Mouse (Mus musculus) C2C12 (cell line): ENCODE data around the gene Gipc2. TPM values are rescaled to one million over a fixed set of nuclear protein-coding genes. Genes with fewer than 3 reads are reported as not detected.
"Not testable (repeated sequence)": the region's sequence is repeated elsewhere in the genome, so short reads cannot be mapped to it uniquely, and the experiment has no call there.

Experiments used
- H3K27me3 ChIP-seq: one replicate; pipeline ENCODE4 v1.6.1; 2011; ENCODE audit not compliant: control insufficient read depth, insufficient read depth, insufficient read length
- H3K36me3 ChIP-seq: one replicate; pipeline ENCODE4 v1.6.1; 2011; ENCODE audit not compliant: control insufficient read depth, insufficient read depth
- H3K4me3 ChIP-seq: one replicate; pipeline ENCODE4 v1.5.1; 2011; ENCODE audit warnings: mild to moderate bottlenecking, control low read depth; ENCODE audit not compliant: poor library complexity, insufficient read depth, severe bottlenecking
- H3K79me2 ChIP-seq: one replicate; pipeline ENCODE4 v1.6.1; 2011; ENCODE audit not compliant: control insufficient read depth, insufficient read depth
- H3K79me3 ChIP-seq: one replicate; pipeline ENCODE4 v1.6.1; 2011; ENCODE audit warnings: low read depth, control low read depth
- H3ac ChIP-seq: one replicate; pipeline ENCODE3; 2011; ENCODE audit warnings: low read depth; ENCODE audit not compliant: control insufficient read depth, insufficient read length
- CEBPB ChIP-seq: IDR thresholded peaks from one replicate; pipeline ENCODE4 v1.6.1; 2011; ENCODE audit warnings: low read depth, mild to moderate bottlenecking, control low read depth, moderate library complexity
- CTCF ChIP-seq: IDR thresholded peaks from one replicate; pipeline ENCODE4 v1.5.1; 2011; ENCODE audit not compliant: control insufficient read depth, insufficient read depth, insufficient read length
- FOSL1 ChIP-seq: IDR thresholded peaks from one replicate; pipeline ENCODE4 v1.8.0; 2011; ENCODE audit warnings: mild to moderate bottlenecking, low read length; ENCODE audit not compliant: poor library complexity, insufficient read depth, severe bottlenecking
- MAX ChIP-seq: IDR thresholded peaks from one replicate; pipeline ENCODE4 v1.6.1; 2011; ENCODE audit warnings: mild to moderate bottlenecking, control low read depth
- MYOD1 ChIP-seq: IDR thresholded peaks from one replicate; pipeline ENCODE4 v1.6.1; 2011; ENCODE audit warnings: low read depth; ENCODE audit not compliant: control insufficient read depth, insufficient read length
- MYOG ChIP-seq: IDR thresholded peaks from one replicate; pipeline ENCODE4 v1.6.1; 2011; ENCODE audit not compliant: control insufficient read depth, insufficient read length; ENCODE audit errors: extremely low read depth
- USF1 ChIP-seq: IDR thresholded peaks from one replicate; pipeline ENCODE4 v1.6.1; 2011; ENCODE audit warnings: low read depth, mild to moderate bottlenecking, control low read depth, moderate library complexity
- polyA plus RNA-seq: library from polyadenylated mRNA; unstranded; fragments of >200 nt; fragmentation: generic; extraction: Trizol; gene quantifications from one replicate; pipeline ENCODE4 v1.2.1, GENCODE M21; 2012; ENCODE audit warnings: missing spikeins

Gene Gipc2
- polyA plus RNA-seq, 1 experiment: 1.2 TPM

GRCm38 (mm10) chr3:152149863-152150262, 16.2 kb downstream of the Gipc2 start:
- Histone ChIP-seq H3K79me2 (no peaks in the 10 kb centered on the region), H3K79me3 (no peaks in the 10 kb centered on the region), H3K36me3 (no peaks in the 10 kb centered on the region), H3ac (no peak overlapping the region), H3K27me3 (no peaks in the 10 kb centered on the region), H3K4me3 (no peak overlapping the region)
- no peak for TF ChIP-seq CEBPB
- TF ChIP-seq MYOD1: no peak
- no peak for TF ChIP-seq FOSL1
- no peak for TF ChIP-seq MYOG
- TF ChIP-seq MAX: no peak
- no peak for TF ChIP-seq CTCF

- Histone ChIP-seq H3K4me3 (no peak overlapping the region), H3K79me2 (no peaks in the 10 kb centered on the region), H3K36me3 (no peaks in the 10 kb centered on the region), H3ac (no peak overlapping the region), H3K79me3 (no peaks in the 10 kb centered on the region), H3K27me3 (no peaks in the 10 kb centered on the region)
- TF ChIP-seq CTCF (no peak), FOSL1 (peak; percentile 10), CEBPB (no peak), USF1 (no peak), MYOD1 (no peak), MAX (no peak), MYOG (no peak)
These were observed 16.6 kb downstream of the Gipc2 start for GRCm38 (mm10) chr3:152149449-152149848.

- no peak overlapping the region for H3K4me3 ChIP-seq
- H3K27me3 ChIP-seq: no peaks in the 10 kb centered on the region
- H3ac ChIP-seq: no peak overlapping the region
- TF ChIP-seq CEBPB: no peak
- TF ChIP-seq MAX: no peak
- TF ChIP-seq FOSL1: no peak
- TF ChIP-seq CTCF: no peak
- no peak for TF ChIP-seq MYOD1
- no peak for TF ChIP-seq USF1
- no peak for TF ChIP-seq MYOG
- no peaks in the 10 kb centered on the region for H3K79me2 ChIP-seq
- no peaks in the 10 kb centered on the region for H3K36me3 ChIP-seq
- no peaks in the 10 kb centered on the region for H3K79me3 ChIP-seq
These were observed 18.8 kb downstream of the Gipc2 start for GRCm38 (mm10) chr3:152147085-152147831.

- Histone ChIP-seq H3K79me3 (no peaks in the 10 kb centered on the region), H3ac (no peak overlapping the region), H3K4me3 (no peak overlapping the region), H3K79me2 (no peaks in the 10 kb centered on the region), H3K36me3 (no peaks in the 10 kb centered on the region), H3K27me3 (no peaks in the 10 kb centered on the region)
- TF ChIP-seq MYOG (no peak), FOSL1 (no peak), MYOD1 (no peak), MAX (no peak), CTCF (no peak), CEBPB (no peak), USF1 (no peak)
These were observed 20.8 kb downstream of the Gipc2 start for GRCm38 (mm10) chr3:152145186-152145585.

GRCm38 (mm10) chr3:152142989-152143695, 22.9 kb downstream of the Gipc2 start:
- H3K4me3 ChIP-seq: no peak overlapping the region
- H3K36me3 ChIP-seq: no peaks in the 10 kb centered on the region
- H3K79me3 ChIP-seq: no peaks in the 10 kb centered on the region
- H3ac ChIP-seq: no peak overlapping the region
- TF ChIP-seq MAX (no peak), CTCF (no peak), FOSL1 (peak; percentile 77), MYOG (no peak), CEBPB (peak; percentile 11), MYOD1 (no peak), USF1 (no peak)
- no peaks in the 10 kb centered on the region for H3K27me3 ChIP-seq
- no peaks in the 10 kb centered on the region for H3K79me2 ChIP-seq

- Histone ChIP-seq H3ac (no peak overlapping the region), H3K79me3 (no peaks in the 10 kb centered on the region), H3K79me2 (no peaks in the 10 kb centered on the region), H3K36me3 (no peaks in the 10 kb centered on the region), H3K4me3 (no peak overlapping the region), H3K27me3 (no peaks in the 10 kb centered on the region)
- TF ChIP-seq MAX (no peak), USF1 (no peak), MYOG (no peak), CEBPB (no peak), MYOD1 (no peak), FOSL1 (peak; percentile 5), CTCF (no peak)
These were observed 23.9 kb downstream of the Gipc2 start for GRCm38 (mm10) chr3:152142146-152142545.

- H3ac ChIP-seq, H3K4me3 ChIP-seq, H3K36me3 ChIP-seq, H3K27me3 ChIP-seq, H3K79me3 ChIP-seq, H3K79me2 ChIP-seq: not testable (repeated sequence)
These were observed 26.7 kb downstream of the Gipc2 start for GRCm38 (mm10) chr3:152139308-152139707.

- H3K27me3 ChIP-seq, H3K79me3 ChIP-seq, H3ac ChIP-seq, H3K4me3 ChIP-seq, H3K36me3 ChIP-seq, H3K79me2 ChIP-seq: not testable (repeated sequence)
These were observed 29.9 kb downstream of the Gipc2 start for GRCm38 (mm10) chr3:152136106-152136505.
